Mouse (Mus musculus): ENCODE measurements around the gene Mast1.

DNA sequence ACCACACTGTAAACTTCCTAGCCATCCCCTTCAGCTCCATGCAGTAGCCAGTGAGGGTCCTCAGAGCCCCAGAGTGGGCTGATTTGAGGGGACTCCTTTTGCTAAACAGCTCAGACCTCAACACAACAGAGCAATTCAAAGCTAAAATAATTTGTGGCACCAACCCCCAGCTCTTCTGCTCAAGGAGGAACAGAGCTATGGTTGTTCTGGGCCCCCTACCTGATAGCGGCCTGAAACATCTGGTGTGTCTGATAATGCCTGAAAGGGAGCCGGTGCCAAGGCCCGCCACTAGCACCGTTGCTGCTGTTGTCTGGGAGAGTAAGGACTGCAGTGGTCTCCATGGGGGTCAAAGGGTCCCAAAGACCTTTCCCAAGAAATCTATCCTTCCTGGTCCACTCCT, 36.1 kb downstream of the Mast1 start:
- no peak for TF ChIP-seq CTCF (IDR thresholded peaks at IDR 0.05; ENCODE audit: control insufficient read depth, insufficient read depth, insufficient read length)
- no peak for TF ChIP-seq MYOD1 (IDR thresholded peaks at IDR 0.05; ENCODE audit: control insufficient read depth, insufficient read length, low read depth)
- TF ChIP-seq MAX (IDR thresholded peaks at IDR 0.05) = no peak
- TF ChIP-seq USF1 (IDR thresholded peaks at IDR 0.05; ENCODE audit: low read depth) = no peak

Data from C2C12 (cell line).